Mouse (Mus musculus): ENCODE measurements around the gene Ints13. TPM values are rescaled to one million over a fixed set of nuclear protein-coding genes. Genes with fewer than 3 reads are reported as not detected.

Ints13 gene
- polyA plus RNA-seq, 1 experiment from 2014 or later = 67.1 TPM

DNA sequence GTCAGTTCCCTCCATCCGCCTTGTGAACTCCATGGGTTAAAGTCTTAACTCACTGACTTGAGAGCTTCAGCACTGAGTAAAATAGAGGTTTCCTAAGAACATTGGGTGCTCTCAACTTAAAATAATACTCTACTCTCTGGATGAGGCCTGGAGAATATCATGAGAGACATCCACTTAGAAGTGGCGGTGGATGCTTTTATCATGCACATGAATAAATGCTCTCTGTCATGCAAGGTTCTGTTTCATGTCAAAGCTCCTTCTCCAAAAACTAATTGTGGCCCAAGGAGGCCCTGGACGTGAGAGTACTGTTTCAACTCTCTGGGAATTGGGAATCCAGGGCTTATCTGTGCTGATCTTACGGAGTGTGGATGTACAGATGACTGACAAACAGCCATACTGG is 40.5 kb downstream of the Ints13 start:
- Histone ChIP-seq H3K4me1 (no peaks in the 10 kb centered on the region), H3K9me3 (no peaks in the 10 kb centered on the region), H3K36me3 (no peaks in the 10 kb centered on the region), H3K4me2 (replicated peaks) (no peak overlapping the region), H3K9ac (replicated peaks) (no peak overlapping the region), H3K27me3 (no peaks in the 10 kb centered on the region), H3K27ac (replicated peaks) (no peak overlapping the region), H3K4me3 (no peak overlapping the region)
- no peak for ATAC-seq (replicated peaks)
- WGBS = 96% methylated on average over 4 of the region's 4 CpGs

- no peak for ATAC-seq (replicated peaks)
These were observed 42.1 kb downstream of the Ints13 start for GRCm38 (mm10) chr6:146535501-146535900.

GRCm38 (mm10) chr6:146533146-146533545 is 44.5 kb downstream of the Ints13 start:
- H3K9me3 ChIP-seq = no peaks in the 10 kb centered on the region
- no peaks in the 10 kb centered on the region for H3K4me1 ChIP-seq
- H3K27ac ChIP-seq (replicated peaks) = no peak overlapping the region
- no peak for ATAC-seq (replicated peaks)
- no peaks in the 10 kb centered on the region for H3K27me3 ChIP-seq
- H3K4me2 ChIP-seq (replicated peaks) = no peak overlapping the region
- H3K4me3 ChIP-seq = no peak overlapping the region
- no peaks in the 10 kb centered on the region for H3K36me3 ChIP-seq
- no peak overlapping the region for H3K9ac ChIP-seq (replicated peaks)
- 93% methylated on average over 4 of the region's 4 CpGs for WGBS

More at GRCm38 (mm10) chr6:146535501-146535900, 42.1 kb downstream of the Ints13 start:
- H3K4me2 ChIP-seq (replicated peaks) = no peak overlapping the region
- no peaks in the 10 kb centered on the region for H3K9me3 ChIP-seq
- no peaks in the 10 kb centered on the region for H3K4me1 ChIP-seq
- no peak overlapping the region for H3K27ac ChIP-seq (replicated peaks)
- H3K4me3 ChIP-seq = no peak overlapping the region
- H3K27me3 ChIP-seq = no peaks in the 10 kb centered on the region
- no peaks in the 10 kb centered on the region for H3K36me3 ChIP-seq
- H3K9ac ChIP-seq (replicated peaks) = no peak overlapping the region
- WGBS = 92% methylated on average over 5 of the region's 5 CpGs

- H3K4me1 ChIP-seq = no peaks in the 10 kb centered on the region
- no peaks in the 10 kb centered on the region for H3K9me3 ChIP-seq
- no peak overlapping the region for H3K4me3 ChIP-seq
- H3K27me3 ChIP-seq = no peaks in the 10 kb centered on the region
- H3K36me3 ChIP-seq = no peaks in the 10 kb centered on the region
- no peak overlapping the region for H3K9ac ChIP-seq (replicated peaks)
- ATAC-seq (replicated peaks) = no peak
- no peak overlapping the region for H3K27ac ChIP-seq (replicated peaks)
- H3K4me2 ChIP-seq (replicated peaks) = no peak overlapping the region
- 87% methylated on average over 5 of the region's 5 CpGs for WGBS
These were observed 46.9 kb downstream of the Ints13 start for GRCm38 (mm10) chr6:146530769-146531168.

DNA sequence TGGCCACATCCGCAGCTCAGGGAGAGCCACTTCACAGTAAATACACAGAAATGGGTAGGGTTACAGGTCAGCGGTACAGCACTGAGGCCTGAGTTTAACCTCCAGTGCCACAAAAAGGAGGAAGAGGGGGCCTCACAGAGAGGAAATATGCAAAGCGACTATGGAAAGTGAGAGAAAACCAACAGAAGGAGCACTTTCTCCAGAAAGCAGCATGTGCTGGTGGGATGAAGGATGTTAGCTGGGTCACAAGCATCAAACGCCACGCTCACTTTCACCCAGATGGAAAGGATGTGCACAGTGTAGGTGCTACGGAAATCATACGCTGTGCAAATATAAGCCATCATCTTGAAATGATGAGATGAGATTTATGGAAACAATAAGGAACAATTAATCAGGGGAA is 47.3 kb downstream of the Ints13 start:
- ATAC-seq (replicated peaks) = no peak
- Histone ChIP-seq H3K9me3 (no peaks in the 10 kb centered on the region), H3K4me1 (no peaks in the 10 kb centered on the region), H3K4me2 (replicated peaks) (no peak overlapping the region), H3K9ac (replicated peaks) (no peak overlapping the region), H3K4me3 (no peak overlapping the region), H3K36me3 (no peaks in the 10 kb centered on the region), H3K27me3 (no peaks in the 10 kb centered on the region), H3K27ac (replicated peaks) (no peak overlapping the region)
- WGBS = 88% methylated on average over 7 of the region's 7 CpGs

DNA sequence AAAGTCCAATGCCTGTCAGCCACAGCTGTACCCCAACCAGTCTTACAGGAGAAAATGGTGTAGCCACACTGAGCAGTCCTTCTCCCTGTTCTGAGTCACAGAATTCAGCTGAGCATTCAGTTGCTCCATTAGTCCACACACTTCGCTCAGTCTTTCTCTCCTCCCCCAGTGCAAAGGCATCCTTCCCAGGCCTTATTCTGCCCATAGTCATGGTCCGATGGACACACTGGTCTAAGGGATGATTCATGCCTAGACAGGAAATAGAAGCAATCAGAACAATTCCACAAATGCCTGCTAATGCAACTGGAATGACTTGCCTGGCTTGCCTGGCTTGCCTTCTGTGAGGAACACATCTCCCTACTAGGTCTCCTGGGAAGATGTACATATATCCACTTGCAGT is 50.1 kb downstream of the Ints13 start:
- no peak overlapping the region for H3K4me3 ChIP-seq
- no peak overlapping the region for H3K27ac ChIP-seq (replicated peaks)
- H3K4me2 ChIP-seq (replicated peaks) = no peak overlapping the region
- no peaks in the 10 kb centered on the region for H3K27me3 ChIP-seq
- no peaks in the 10 kb centered on the region for H3K36me3 ChIP-seq
- no peaks in the 10 kb centered on the region for H3K4me1 ChIP-seq
- no peak overlapping the region for H3K9ac ChIP-seq (replicated peaks)
- 92% methylated on average over 2 of the region's 2 CpGs for WGBS
- H3K9me3 ChIP-seq = no peaks in the 10 kb centered on the region
- no peak for ATAC-seq (replicated peaks)

GRCm38 (mm10) chr6:146525500-146525899 is 52.1 kb downstream of the Ints13 start:
- Histone ChIP-seq H3K27me3 (no peaks in the 10 kb centered on the region), H3K4me2 (replicated peaks) (no peak overlapping the region), H3K9me3 (no peaks in the 10 kb centered on the region), H3K9ac (replicated peaks) (no peak overlapping the region), H3K36me3 (no peaks in the 10 kb centered on the region), H3K27ac (replicated peaks) (no peak overlapping the region), H3K4me3 (no peak overlapping the region), H3K4me1 (no peaks in the 10 kb centered on the region)
- ATAC-seq (replicated peaks) = no peak
- 90% methylated on average over 2 of the region's 2 CpGs for WGBS

GRCm38 (mm10) chr6:146521456-146522245 is 56.0 kb downstream of the Ints13 start:
- Histone ChIP-seq H3K27ac (replicated peaks) (no peak overlapping the region), H3K27me3 (no peaks in the 10 kb centered on the region), H3K4me1 (no peaks in the 10 kb centered on the region), H3K36me3 (no peaks in the 10 kb centered on the region), H3K4me2 (replicated peaks) (no peak overlapping the region), H3K4me3 (no peak overlapping the region), H3K9ac (replicated peaks) (no peak overlapping the region), H3K9me3 (no peaks in the 10 kb centered on the region)
- whole genome bisulfite sequencing = 82% methylated on average over 5 of the region's 5 CpGs
- no peak for ATAC-seq (replicated peaks)

- H3K4me2 ChIP-seq (replicated peaks) = no peak overlapping the region
- H3K4me1 ChIP-seq = no peaks in the 10 kb centered on the region
- ATAC-seq (replicated peaks) = no peak
- H3K27ac ChIP-seq (replicated peaks) = no peak overlapping the region
- no peaks in the 10 kb centered on the region for H3K9me3 ChIP-seq
- no peak overlapping the region for H3K9ac ChIP-seq (replicated peaks)
- no peaks in the 10 kb centered on the region for H3K36me3 ChIP-seq
- 68% methylated on average over 2 of the region's 2 CpGs for WGBS
- no peaks in the 10 kb centered on the region for H3K27me3 ChIP-seq
- no peak overlapping the region for H3K4me3 ChIP-seq
These were observed 58.6 kb downstream of the Ints13 start for GRCm38 (mm10) chr6:146519019-146519418.

DNA sequence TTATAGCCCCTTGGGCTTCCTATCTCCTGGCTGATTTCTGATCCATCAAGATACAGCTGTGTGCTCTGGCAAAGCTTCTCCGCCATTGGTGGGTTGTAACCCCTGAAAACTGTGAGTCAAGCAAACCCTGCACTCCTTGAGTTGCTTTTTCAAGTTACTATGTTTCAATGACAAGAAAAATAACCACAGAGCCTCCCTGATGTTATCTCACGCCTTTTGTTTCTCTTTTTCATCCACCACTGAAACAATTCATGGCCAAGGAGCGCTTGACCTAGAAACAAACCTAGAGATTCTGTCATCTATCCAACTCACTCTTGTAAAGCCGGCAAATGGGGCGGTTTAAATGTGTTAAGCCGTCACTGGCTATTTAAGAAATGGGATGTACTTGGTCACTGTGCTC is 61.7 kb downstream of the Ints13 start:
- 86% methylated on average over 6 of the region's 6 CpGs for WGBS
- no peak overlapping the region for H3K9ac ChIP-seq (replicated peaks)
- ATAC-seq (replicated peaks) = no peak
- H3K9me3 ChIP-seq = no peaks in the 10 kb centered on the region
- H3K4me2 ChIP-seq (replicated peaks) = no peak overlapping the region
- H3K27ac ChIP-seq (replicated peaks) = no peak overlapping the region
- no peaks in the 10 kb centered on the region for H3K27me3 ChIP-seq
- no peaks in the 10 kb centered on the region for H3K36me3 ChIP-seq
- H3K4me1 ChIP-seq = no peaks in the 10 kb centered on the region
- H3K4me3 ChIP-seq = no peak overlapping the region

DNA sequence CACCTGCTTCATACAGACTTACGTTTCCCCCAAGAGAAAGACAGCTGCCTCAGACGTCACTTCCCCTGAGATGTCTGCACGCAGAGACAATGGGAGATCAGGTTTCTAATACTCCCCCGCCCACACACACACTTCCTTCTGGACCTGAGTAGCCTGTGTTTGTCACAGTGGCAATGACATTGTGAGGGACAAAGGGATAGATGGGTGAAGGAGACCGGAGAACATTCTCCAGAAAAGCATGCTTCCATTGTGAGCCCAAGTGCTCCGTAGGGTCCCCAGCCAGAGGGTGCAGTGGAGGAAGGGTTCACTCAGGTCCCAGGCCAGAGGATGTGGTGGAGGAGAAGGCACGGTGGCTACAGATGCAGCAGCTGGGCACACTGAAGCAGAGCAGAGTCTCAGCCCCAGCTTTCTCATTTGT is 63.1 kb downstream of the Ints13 start:
- H3K4me2 ChIP-seq (replicated peaks) = no peak overlapping the region
- no peak for ATAC-seq (replicated peaks)
- 47% methylated on average over 7 of the region's 7 CpGs for WGBS
- H3K27me3 ChIP-seq = no peaks in the 10 kb centered on the region
- no peak overlapping the region for H3K4me3 ChIP-seq
- no peaks in the 10 kb centered on the region for H3K36me3 ChIP-seq
- no peak overlapping the region for H3K9ac ChIP-seq (replicated peaks)
- no peak overlapping the region for H3K27ac ChIP-seq (replicated peaks)
- H3K9me3 ChIP-seq = no peaks in the 10 kb centered on the region
- no peaks in the 10 kb centered on the region for H3K4me1 ChIP-seq

- H3K9me3 ChIP-seq = no peaks in the 10 kb centered on the region
- WGBS = 60% methylated on average over 5 of the region's 5 CpGs
- ATAC-seq (replicated peaks) = no peak
These were observed 63.7 kb downstream of the Ints13 start for GRCm38 (mm10) chr6:146513899-146514298.

GRCm38 (mm10) chr6:146513384-146513783 is 64.3 kb downstream of the Ints13 start:
- Histone ChIP-seq H3K27me3 (no peaks in the 10 kb centered on the region), H3K36me3 (no peaks in the 10 kb centered on the region), H3K27ac (replicated peaks) (no peak overlapping the region), H3K4me1 (no peaks in the 10 kb centered on the region), H3K4me3 (no peak overlapping the region), H3K4me2 (replicated peaks) (no peak overlapping the region), H3K9ac (replicated peaks) (no peak overlapping the region), H3K9me3 (no peaks in the 10 kb centered on the region)
- no peak for ATAC-seq (replicated peaks)
- 90% methylated on average over 8 of the region's 8 CpGs for WGBS

More at GRCm38 (mm10) chr6:146513899-146514298, 63.7 kb downstream of the Ints13 start:
- Histone ChIP-seq H3K4me2 (replicated peaks) (no peak overlapping the region), H3K27ac (replicated peaks) (no peak overlapping the region), H3K9ac (replicated peaks) (no peak overlapping the region), H3K27me3 (no peaks in the 10 kb centered on the region), H3K4me3 (no peak overlapping the region), H3K36me3 (no peaks in the 10 kb centered on the region), H3K4me1 (no peaks in the 10 kb centered on the region)
